Mouse (Mus musculus) 416B (cell line): ENCODE measurements around the gene Cst6.
"Not testable (repeated sequence)": the region's sequence is repeated elsewhere in the genome, so short reads cannot be mapped to it uniquely, and the experiment has no call there.

ENCODE experiments used
- DNase-seq: peaks from one replicate; pipeline ENCODE4 v3.0.0; 2011; ENCODE audit warnings: low read depth

Gene Cst6

DNA sequence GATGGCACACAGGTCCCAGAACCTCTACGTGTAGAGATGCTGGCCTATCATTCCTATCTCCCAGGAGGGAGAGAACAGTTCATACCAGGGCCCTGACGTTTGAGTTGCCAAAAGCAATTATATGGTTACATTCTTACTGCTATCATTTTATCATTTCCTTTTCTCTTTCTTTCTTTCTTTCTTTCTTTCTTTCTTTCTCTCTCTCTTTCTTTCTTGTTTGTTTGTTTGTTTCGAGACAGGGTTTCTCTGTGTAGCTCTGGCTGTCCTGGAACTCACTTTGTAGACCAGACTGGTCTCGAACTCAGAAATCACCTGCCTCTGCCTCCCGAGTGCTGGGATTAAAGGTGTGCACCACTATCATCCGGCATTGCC lies at the start of gene Cst6:
Gene Cst6 (minus strand): TSS at position 73 of the 372 bp plus-strand sequence.
- not testable (repeated sequence) for DNase-seq

DNA sequence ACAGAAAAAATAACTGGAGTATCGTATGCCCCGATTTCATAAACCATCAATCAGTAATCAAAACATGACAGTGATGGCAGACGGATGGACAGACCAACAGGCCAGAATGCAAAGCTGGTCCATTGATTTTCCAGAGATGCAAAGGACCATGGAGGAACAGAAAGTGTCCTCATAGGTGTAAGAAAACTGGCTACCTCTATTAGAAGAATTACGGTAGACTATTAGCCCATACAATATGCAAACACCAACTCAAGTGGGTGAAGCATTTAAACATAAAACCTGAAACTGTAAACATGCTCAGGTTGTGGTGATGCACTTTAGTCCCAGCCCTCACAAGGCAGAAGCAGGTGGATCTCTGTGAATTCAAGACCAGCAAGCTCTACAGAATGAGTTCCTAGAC lies 46.0 kb upstream of the Cst6 start:
- no peak for DNase-seq

DNA sequence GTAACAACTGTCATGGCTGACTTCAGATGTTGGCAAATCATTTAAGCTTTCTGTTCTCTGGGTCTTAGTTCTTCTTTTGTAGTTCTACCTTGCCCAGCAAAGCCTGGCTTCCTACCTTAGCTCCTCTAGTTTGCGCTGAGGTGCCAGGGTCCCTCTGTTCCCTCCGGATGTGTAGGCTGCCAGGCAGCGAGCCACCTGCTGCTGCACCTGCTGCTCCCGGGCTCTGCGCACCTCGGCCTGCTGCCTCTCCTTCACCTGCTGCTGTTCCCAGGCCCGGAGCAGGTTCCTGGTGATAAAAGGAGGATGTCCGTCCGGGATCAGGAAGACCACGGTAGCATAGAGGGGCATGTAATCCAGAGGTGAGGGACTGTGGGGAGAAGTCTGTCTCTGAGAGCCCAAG lies 44.8 kb upstream of the Cst6 start:
- DNase-seq: no peak

DNA sequence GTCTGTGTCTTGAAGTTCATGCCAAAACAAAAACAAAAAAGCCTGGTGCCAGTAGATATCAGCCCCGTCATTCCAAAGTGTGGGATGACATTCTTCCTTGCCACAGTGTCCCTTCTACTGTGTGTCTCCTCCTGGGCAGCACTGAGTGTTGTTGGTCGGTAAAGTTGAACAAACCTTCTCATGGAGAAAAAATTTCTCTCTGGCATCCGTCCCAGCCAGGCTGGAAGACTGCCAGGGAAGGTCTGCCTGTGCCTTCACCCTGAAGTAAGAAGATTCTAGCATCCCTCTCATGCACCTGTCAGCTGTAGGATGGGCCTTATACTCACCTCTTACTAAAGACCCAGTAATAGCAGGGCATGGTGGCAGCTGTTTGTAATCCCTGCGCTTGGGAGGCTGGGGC lies 43.5 kb upstream of the Cst6 start:
- no peak for DNase-seq

GRCm38 (mm10) chr19:5390416-5390815 lies 41.0 kb upstream of the Cst6 start:
- no peak for DNase-seq

- peak; percentile 83 for DNase-seq
Measured at GRCm38 (mm10) chr19:5389647-5390046, 40.3 kb upstream of the Cst6 start.

DNA sequence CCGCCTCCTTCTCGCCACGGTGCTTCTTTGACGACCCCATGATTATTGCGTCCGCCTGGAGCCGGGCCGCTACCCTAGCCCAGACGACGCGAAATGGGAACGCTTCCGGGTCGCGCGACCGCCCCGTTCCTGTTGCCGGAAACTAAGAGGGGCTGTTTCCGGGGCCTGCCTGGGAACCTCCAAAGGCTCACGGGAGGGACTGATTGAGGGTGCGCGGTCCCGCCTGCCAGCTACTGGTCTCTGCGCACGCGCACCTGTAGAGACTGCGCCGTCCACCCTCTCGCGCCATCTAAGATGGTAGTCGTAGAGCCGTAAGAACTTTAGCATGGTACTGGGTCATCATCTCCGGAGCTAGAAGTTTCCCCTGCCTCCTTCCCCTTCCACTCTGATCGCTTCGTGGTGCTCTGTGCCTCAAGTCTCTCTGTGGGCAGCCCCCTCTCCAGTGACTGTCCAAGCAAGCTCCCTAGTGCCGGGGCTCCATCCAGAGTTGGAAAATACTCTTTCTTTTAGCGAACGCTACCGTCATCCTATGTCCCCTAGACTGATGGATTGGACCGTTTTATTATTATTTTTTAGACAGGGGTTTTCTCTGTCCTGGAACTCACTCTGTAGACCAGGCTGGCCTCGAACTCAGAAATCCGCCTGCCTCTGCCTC lies 39.3 kb upstream of the Cst6 start, which contains the start of gene Sart1:
Gene Sart1 (minus strand): TSS at position 116 of the 655 bp plus-strand sequence.
- peak; percentile 97 for DNase-seq

GRCm38 (mm10) chr19:5388011-5388441 lies 38.7 kb upstream of the Cst6 start:
- DNase-seq: peak; percentile 46

DNA sequence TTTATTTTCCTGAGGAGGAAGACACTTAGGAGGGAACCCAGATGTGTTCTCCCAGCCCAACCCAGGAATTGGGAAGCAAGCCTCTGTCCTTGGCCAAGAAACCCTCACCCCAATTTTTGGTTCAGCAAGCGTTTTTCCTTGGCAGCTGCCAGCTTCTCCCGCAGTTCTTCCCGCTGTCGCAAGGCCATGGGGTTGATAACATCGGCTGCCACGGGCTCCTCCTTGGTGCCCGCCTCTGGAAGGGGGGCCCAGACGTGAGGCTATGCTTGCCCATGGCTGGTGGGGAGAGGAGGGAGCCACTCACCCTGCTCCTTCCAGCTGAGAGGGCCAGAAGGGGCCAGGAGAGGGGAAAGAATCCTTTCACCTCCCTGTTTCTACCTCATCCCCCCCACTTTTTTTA lies 35.3 kb upstream of the Cst6 start:
- no peak for DNase-seq

DNA sequence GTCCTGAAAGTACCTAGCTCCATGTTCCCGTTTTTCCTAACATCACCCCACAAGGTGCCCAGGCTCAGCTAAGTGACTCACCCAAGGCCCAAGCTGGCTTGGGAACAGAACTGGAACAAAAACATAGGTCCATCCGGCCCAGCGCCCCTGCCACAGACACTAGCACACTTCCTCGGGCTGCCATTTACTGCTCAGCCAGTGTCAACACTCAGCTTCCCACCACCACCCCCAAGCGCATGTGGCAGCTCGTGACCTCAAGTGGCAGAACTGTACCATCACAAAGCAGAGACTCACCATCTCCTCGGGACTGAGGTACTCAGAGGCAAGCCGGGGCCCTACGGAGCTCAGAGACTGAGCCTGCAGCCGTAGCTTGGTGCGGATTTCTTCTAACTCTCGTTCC lies 34.0 kb upstream of the Cst6 start:
- no peak for DNase-seq

DNA sequence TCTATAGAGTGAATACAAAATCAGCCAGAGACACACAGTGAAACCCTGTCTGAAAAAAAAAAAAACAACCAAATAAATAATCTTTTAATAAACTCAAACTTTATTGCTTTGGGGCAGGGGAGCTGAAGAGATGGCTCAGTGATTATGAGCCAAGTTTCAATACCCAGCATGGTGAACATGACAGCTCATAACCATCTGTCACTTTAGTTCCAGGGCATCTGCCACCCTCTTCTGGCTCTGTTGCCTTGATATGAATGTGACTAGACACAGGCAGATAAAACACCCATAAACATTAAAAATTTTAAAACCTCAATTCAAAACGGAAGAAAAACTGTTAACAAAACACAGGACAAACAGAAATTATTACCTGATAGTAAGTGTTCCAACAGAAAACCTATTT lies 28.1 kb upstream of the Cst6 start:
- DNase-seq: no peak

- no peak for DNase-seq
Measured at GRCm38 (mm10) chr19:5374748-5375147, 25.4 kb upstream of the Cst6 start.

DNA sequence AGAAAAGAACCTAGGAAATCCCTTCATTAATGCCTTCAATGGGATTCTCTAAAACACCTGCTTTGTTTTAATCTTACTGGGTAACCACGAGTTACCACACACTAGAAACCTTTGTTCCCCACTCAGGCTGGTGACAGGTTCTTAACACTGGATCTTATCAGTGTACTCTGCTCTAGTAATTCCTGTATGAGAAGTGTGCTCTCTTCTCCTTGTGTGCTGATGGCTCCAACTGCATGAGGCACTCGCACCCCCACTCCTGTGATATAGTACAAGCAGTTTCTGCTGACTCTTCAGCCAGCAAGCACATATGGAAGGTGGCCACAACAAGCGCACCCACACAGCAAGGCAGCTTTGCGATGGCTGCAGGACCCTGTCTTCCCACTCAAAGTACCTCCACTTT lies 24.8 kb upstream of the Cst6 start:
- DNase-seq: no peak

DNA sequence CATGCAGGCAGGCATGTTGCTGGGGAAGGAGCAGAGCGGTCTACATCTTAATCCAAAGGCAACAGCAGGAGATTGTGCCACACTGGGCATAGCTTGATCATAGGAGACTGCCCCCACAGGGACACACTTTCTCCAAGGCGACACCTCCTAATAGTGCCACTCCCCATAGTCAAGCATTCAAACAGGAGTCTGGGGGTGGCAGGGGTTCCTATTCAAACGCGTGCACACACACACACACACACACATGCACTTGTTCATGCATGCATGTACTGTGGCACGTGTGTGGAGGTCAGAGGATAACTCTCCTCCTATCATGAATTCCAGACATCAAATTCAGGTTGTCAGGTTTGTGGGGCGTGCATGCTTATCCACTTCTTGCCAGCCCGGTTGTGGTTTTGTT lies 23.4 kb upstream of the Cst6 start:
- DNase-seq: no peak

DNA sequence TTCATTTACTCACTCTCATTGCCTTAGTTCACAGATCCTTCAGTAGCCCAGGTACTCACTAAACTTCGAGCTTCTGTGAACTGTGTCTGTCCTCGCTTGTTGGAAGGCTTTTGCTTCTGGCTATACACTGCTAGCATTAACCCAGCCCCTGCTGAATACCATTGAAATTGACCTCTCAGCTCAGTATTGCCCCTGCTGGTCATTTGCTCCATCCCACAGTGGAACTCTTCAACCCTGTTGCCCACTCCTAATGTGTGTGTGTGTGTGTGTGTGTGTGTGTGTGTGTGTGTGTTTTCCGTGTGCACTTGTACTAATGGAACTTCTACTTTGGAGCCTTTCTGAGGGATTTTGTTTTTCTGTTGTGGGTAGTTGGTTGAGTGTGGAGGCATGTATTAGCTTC lies 21.6 kb upstream of the Cst6 start:
- DNase-seq: no peak

DNA sequence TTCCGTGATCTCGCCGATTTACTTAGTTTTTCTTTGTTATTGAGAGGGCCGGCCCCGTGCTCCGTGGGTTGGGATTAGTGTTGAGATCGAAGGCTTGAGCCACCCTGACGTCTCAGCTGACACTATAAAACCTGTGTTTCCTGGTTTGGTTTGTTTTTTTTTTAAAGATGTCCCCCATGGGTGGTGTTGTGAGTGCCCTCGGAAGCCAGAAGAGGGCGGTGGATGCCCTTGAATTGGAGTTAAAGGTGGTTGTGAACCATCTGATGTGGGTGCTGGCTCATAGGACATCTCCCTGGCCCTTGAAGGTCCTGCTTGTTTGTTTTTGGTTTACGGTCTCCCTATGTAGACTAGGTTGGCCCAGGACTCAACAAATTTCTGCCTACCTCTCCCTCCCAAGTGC lies 18.1 kb upstream of the Cst6 start:
- DNase-seq: peak; percentile 68

DNA sequence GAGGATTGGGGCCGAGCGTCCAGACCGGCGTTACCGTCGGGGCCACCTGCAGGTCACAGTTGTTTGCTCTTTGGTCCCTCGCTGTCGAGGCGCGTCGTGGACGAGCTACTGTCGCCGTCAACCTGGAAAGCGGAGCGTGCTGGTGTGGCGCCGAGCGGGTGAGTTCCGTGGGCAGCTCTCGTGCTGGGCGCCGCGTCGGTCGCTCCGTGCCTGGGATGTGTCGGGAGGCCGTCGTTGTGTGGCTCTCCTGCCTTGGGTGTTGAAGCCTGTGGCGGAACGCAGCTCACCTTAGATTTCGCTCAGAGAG lies 17.6 kb upstream of the Cst6 start, which contains the start of gene Banf1:
Gene Banf1 (minus strand): TSS at position 116 of the 307 bp plus-strand sequence.
- no peak for DNase-seq

- DNase-seq: peak; percentile 99
Measured at GRCm38 (mm10) chr19:5366175-5367052, 17.0 kb upstream of the Cst6 start, which contains the start of gene Eif1ad. Gene Eif1ad, plus strand, starts transcription at chr19:5366741.

GRCm38 (mm10) chr19:5365751-5366150 lies 16.4 kb upstream of the Cst6 start:
- DNase-seq: no peak

DNA sequence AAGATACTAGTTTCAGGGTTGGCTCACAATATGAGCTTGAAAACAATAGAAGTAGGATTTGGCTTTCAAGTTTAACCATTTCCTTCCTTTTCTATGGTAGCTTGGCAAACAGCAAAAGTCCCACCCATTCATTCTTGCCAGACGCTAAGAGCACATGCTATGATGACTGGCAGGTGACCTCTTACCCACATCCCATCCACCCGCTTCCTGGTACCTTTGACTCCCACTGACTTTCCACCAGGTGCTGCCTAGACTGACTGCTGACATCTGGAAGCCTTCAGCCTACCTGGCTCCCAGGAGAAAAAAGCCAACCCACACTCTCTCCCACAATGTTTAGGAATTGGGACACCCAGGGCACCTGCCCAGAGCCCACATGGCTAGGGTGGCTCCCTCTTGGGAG lies 14.8 kb upstream of the Cst6 start:
- peak; percentile 50 for DNase-seq

DNA sequence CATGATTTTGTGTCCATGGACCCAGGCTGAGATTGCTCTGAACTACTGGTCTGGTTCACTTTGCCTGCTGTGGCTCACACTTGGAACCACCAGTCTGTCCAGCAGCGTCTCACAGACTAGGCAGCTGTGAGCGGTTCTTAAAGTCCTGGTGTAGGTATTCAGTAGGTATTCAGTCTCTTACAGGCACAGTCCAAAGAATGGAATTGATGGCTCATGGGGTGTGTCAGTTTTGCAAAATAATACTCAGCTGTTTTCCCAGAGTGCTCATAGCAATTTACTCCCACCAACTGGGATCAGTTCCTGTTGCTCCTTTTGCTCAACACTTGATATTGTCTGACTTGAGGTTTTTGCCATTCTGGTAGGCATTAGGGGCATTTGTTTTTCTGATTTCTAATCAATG lies 12.8 kb upstream of the Cst6 start:
- no peak for DNase-seq

DNA sequence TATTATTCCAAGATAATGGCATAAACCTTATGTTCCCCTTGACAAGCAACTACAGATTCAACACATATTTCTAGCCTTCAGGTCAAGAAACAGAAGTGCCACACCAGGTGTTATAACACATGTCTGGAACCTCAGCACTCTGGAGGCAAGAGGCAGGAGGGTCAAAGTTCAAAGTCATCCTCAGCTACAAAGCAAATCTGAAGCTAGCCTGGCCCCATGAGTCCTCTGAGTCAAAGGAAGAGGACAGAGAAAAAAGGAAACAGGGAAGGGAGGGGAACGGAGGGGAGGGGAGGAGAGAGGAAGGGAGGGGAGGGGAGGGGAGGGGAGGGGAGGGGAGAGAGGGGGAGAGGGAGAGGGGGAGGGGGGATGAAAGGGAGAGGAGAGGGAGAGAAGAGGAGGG lies 6.7 kb upstream of the Cst6 start:
- DNase-seq: peak; percentile 71

- no peak for DNase-seq
Measured at GRCm38 (mm10) chr19:5353609-5354008, 4.2 kb upstream of the Cst6 start.
